Mouse (Mus musculus) spleen, postnatal 10 days (tissue): Measurements from ENCODE around the gene Napa.
A peak's percentile ranks its signal among the peaks of the same experiment; 100 is the strongest.

ENCODE experiments used
- DNase-seq, 2 experiments: peaks; one replicate each; pipeline ENCODE4 v3.0.0; 2021 to 2022; ENCODE audit warnings: low spot score in 2 of 2

Gene Napa

GRCm38 (mm10) chr7:16094592-16094991 is 3.7 kb upstream of the Napa start:
- no peak for DNase-seq

- peak in 1 of 2 experiments; percentile 51 for DNase-seq
Measured at GRCm38 (mm10) chr7:16099901-16100300, 1.6 kb downstream of the Napa start.

- no peak for DNase-seq
Measured at GRCm38 (mm10) chr7:16101081-16101480, 2.8 kb downstream of the Napa start.

GRCm38 (mm10) chr7:16101726-16102475 is 3.6 kb downstream of the Napa start:
- no peak for DNase-seq

- no peak for DNase-seq
Measured at GRCm38 (mm10) chr7:16102686-16103226, 4.5 kb downstream of the Napa start.

GRCm38 (mm10) chr7:16103760-16104159 is 5.5 kb downstream of the Napa start:
- DNase-seq = no peak

GRCm38 (mm10) chr7:16104611-16105388 is 6.5 kb downstream of the Napa start:
- DNase-seq = no peak

- DNase-seq = no peak
Measured at GRCm38 (mm10) chr7:16108886-16109542, 10.8 kb downstream of the Napa start.

GRCm38 (mm10) chr7:16110158-16110557 is 11.9 kb downstream of the Napa start:
- no peak for DNase-seq

GRCm38 (mm10) chr7:16111284-16112090 is 13.2 kb downstream of the Napa start:
- no peak for DNase-seq

- DNase-seq = no peak
Measured at GRCm38 (mm10) chr7:16116418-16116817, 18.2 kb downstream of the Napa start.

GRCm38 (mm10) chr7:16117100-16117499 is 18.8 kb downstream of the Napa start:
- DNase-seq = no peak

GRCm38 (mm10) chr7:16119569-16120261 is 21.5 kb downstream of the Napa start, which contains the start of gene Kptn:
Gene Kptn, plus strand, starts transcription at chr7:16119895.
- peak; percentile 92 for DNase-seq

GRCm38 (mm10) chr7:16120262-16120600 is 22.0 kb downstream of the Napa start:
- no peak for DNase-seq

- DNase-seq = no peak
Measured at GRCm38 (mm10) chr7:16125829-16126228, 27.6 kb downstream of the Napa start.

GRCm38 (mm10) chr7:16128344-16128743 is 30.1 kb downstream of the Napa start:
- DNase-seq = no peak

- DNase-seq = no peak
Measured at GRCm38 (mm10) chr7:16128899-16129298, 30.6 kb downstream of the Napa start.

GRCm38 (mm10) chr7:16129421-16129845 is 31.2 kb downstream of the Napa start, which contains the start of gene Slc8a2:
Gene Slc8a2, plus strand, starts transcription at chr7:16129826.
- peak in 1 of 2 experiments; percentile 74 for DNase-seq

GRCm38 (mm10) chr7:16129846-16130691 is 31.8 kb downstream of the Napa start:
- DNase-seq = no peak
